Mouse (Mus musculus) heart, embryonic 10.5 days (tissue): ENCODE results near the gene Pip5kl1. TPM values are rescaled to one million over a fixed set of nuclear protein-coding genes. Genes with fewer than 3 reads are reported as not detected.
A peak's percentile ranks its signal among the peaks of the same experiment; 100 is the strongest.

Experiments
- DNase-seq: peaks from one replicate; pipeline ENCODE4 v3.0.0-alpha.2; 2017; ENCODE audit warnings: low spot score
- H3K27ac ChIP-seq: fragments of 300-500 bp; sonication (generic); 2 replicates; pipeline ENCODE4 v1.5.1; 2016; ENCODE audit warnings: mild to moderate bottlenecking
- H3K27me3 ChIP-seq: fragments of 300-500 bp; sonication (generic); 2 replicates; pipeline ENCODE4 v1.6.1; 2016; ENCODE audit warnings: mild to moderate bottlenecking; ENCODE audit not compliant: poor library complexity, insufficient read depth, severe bottlenecking
- H3K36me3 ChIP-seq: fragments of 300-500 bp; sonication (generic); 2 replicates; pipeline ENCODE4 v1.6.1; 2016; ENCODE audit warnings: mild to moderate bottlenecking, moderate library complexity
- H3K4me1 ChIP-seq: fragments of 300-500 bp; sonication (generic); 2 replicates; pipeline ENCODE4 v1.6.1; 2016; ENCODE audit warnings: mild to moderate bottlenecking
- H3K4me3 ChIP-seq: fragments of 300-500 bp; sonication (generic); 2 replicates; pipeline ENCODE4 v1.5.1; 2016; ENCODE audit warnings: mild to moderate bottlenecking, moderate library complexity
- H3K9me3 ChIP-seq: fragments of 300-500 bp; sonication (generic); 2 replicates; pipeline ENCODE4 v1.6.1; 2016; ENCODE audit warnings: mild to moderate bottlenecking, moderate library complexity
- WGBS: fragments of 180-500 bp; shearing (Covaris S2); methylation state at CpG from one replicate; pipeline ENCODE4 v1.1.7; 2016; 5-methylcytosine and 5-hydroxymethylcytosine counted together
- polyA plus RNA-seq: library from polyadenylated mRNA; unstranded; fragments of >200 nt; fragmentation: Nextera tagmentation; extraction: Ambion mirVana; gene quantifications from 2 replicates; pipeline ENCODE4 v1.2.1, GENCODE M21; 2016

Gene Pip5kl1
- polyA plus RNA-seq, 1 experiment from 2014 or later: 1.1 TPM

DNA sequence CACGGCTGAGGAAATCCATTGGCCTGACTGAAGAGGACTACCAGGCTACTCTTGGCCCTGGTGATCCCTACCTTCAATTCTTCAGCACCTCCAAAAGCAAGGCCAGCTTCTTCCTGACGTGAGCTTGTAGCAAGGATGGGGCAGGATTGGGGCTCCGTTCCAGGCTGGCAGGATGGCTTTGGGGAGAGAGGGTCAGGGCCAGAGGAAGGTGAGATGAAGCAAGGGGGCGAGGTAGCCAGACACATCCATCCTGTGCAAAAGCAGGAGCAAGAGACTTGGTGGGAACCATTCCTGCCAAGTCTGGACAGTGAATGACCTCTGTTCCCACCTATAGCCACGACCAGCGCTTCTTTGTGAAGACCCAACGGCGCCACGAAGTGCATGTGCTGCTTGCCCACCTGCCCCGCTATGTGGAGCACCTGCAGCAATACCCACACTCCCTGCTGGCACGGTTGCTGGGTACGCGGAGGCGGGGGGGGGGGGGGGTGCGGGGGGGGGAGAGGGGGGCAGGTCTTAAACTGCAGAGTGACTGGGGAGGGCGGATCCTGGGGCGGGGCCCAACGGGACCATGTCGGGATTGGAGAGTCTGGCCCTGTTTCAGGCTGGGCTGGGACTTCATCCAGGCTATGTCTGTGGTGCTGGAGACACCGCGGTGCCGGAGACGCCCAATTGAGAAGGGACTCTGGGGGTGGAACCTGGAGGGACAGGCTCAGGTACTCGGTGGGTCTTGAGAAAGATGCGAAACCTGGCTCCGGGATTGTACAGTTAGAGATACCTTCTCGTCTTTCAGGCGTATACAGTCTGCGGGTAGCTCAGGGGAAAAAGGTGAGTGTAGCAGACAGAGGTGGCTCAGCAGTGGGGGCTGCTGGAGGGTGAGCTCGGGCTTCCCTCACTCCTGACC is 3.8 kb downstream of the Pip5kl1 start:
- Histone ChIP-seq H3K4me3 (peak overlapping the region; percentile 12; the same call in 1 of the 2 replicates), H3K9me3 (no peaks in the 10 kb centered on the region), H3K27ac (no peak overlapping the region), H3K4me1 (peaks cover 27% of the 10 kb centered on the region), H3K36me3 (peaks cover 3% of the 10 kb centered on the region), H3K27me3 (peaks cover 56% of the 10 kb centered on the region)
- 40% methylated on average over 24 of the region's 30 CpGs for WGBS
- no peak for DNase-seq

DNA sequence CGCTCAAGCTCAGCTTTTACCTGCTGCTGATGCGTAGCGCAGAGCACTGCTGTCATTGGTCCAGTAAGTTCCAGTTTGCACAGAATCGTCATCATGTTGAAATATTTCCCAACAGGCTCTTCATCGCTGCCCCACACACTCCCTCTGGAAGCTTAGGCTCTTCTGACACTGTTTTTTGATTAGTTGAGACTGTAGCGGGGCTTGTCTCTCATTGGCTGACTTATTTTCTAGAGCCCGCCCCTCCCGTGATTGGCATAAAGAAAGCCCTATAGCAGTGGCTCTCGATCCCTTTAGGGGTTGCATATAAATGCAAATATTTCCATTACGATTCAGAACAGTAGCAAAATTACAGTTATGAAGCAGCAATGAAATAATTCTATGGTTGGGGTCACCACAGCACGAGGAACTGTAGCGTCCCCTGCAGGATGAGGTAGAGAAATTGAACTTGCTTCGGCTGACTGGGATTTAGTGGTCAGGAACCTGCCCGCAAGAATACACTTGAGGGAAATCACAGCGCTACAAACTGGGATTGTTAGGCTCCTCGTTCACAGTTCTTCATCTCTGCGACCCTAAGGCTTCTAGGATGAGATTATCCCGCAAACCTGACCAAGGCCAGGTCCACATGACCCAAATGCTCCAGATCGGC is 7.0 kb downstream of the Pip5kl1 start:
- Histone ChIP-seq H3K27me3 (peaks cover 46% of the 10 kb centered on the region), H3K4me3 (peak overlapping the region; percentile 42), H3K4me1 (peaks cover 19% of the 10 kb centered on the region), H3K27ac (no peak overlapping the region), H3K36me3 (no peaks in the 10 kb centered on the region), H3K9me3 (no peaks in the 10 kb centered on the region)
- WGBS: 36% methylated on average over 19 of the region's 19 CpGs
- no peak for DNase-seq

GRCm38 (mm10) chr2:32582830-32583799 is 8.5 kb downstream of the Pip5kl1 start:
- peaks cover 32% of the 10 kb centered on the region for H3K4me1 ChIP-seq
- H3K27me3 ChIP-seq: peaks cover 31% of the 10 kb centered on the region
- DNase-seq: peak; percentile 92
- H3K4me3 ChIP-seq: peak overlapping the region; percentile 49
- no peaks in the 10 kb centered on the region for H3K36me3 ChIP-seq
- WGBS: 11% methylated on average over 37 of the region's 37 CpGs
- H3K9me3 ChIP-seq: no peaks in the 10 kb centered on the region
- peak overlapping the region; percentile 43; the same call in 1 of the 2 replicates for H3K27ac ChIP-seq

DNA sequence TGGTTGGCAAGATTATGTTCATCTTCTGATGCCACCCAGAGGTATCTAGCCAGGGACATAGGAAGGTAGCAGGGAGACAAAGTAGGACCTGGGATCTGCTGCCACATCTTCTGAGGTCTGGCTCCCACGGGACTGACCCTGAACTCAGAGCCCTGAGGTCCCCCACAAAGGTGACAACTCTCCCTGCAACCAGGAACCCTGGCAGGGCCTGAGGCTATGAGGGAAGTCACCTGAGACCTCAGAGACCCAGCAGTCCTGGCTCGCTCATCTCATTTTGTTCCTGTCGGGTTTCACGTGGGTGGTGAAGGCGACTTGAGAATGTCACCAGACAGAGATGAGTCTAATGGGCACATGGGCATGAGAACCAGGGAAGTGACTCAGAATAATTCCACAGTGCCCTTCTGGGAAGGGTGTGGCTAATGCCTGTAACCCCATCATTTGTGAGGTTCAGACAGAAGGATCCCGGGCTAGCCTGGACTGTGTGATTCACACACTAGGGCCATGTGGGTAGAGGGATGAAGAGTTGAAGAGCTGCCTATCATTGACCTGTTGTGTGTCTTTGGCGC is 10.6 kb downstream of the Pip5kl1 start:
- H3K4me3 ChIP-seq: no peak overlapping the region
- WGBS: 83% methylated on average over 7 of the region's 7 CpGs

GRCm38 (mm10) chr2:32586871-32587351 is 12.3 kb downstream of the Pip5kl1 start, which contains the start of gene St6galnac4:
St6galnac4 (plus strand) TSS chr2:32587095.
- Histone ChIP-seq H3K9me3 (no peaks in the 10 kb centered on the region), H3K27me3 (peaks cover 4% of the 10 kb centered on the region; the same call in 1 of the 2 replicates), H3K27ac (peak within 1 kb of the TSS; percentile 85), H3K36me3 (peaks cover 18% of the 10 kb centered on the region), H3K4me3 (peak within 1 kb of the TSS; percentile 64), H3K4me1 (peaks cover 40% of the 10 kb centered on the region)
- DNase-seq: peak; percentile 97
- under 1% methylated on average over 38 of the region's 38 CpGs for WGBS

More for the DNA sequence above, 10.6 kb downstream of the Pip5kl1 start:
- Histone ChIP-seq H3K4me1 (peaks cover 47% of the 10 kb centered on the region), H3K27ac (no peak overlapping the region), H3K9me3 (no peaks in the 10 kb centered on the region), H3K27me3 (peaks cover 10% of the 10 kb centered on the region), H3K36me3 (peaks cover 12% of the 10 kb centered on the region)
- DNase-seq: no peak

DNA sequence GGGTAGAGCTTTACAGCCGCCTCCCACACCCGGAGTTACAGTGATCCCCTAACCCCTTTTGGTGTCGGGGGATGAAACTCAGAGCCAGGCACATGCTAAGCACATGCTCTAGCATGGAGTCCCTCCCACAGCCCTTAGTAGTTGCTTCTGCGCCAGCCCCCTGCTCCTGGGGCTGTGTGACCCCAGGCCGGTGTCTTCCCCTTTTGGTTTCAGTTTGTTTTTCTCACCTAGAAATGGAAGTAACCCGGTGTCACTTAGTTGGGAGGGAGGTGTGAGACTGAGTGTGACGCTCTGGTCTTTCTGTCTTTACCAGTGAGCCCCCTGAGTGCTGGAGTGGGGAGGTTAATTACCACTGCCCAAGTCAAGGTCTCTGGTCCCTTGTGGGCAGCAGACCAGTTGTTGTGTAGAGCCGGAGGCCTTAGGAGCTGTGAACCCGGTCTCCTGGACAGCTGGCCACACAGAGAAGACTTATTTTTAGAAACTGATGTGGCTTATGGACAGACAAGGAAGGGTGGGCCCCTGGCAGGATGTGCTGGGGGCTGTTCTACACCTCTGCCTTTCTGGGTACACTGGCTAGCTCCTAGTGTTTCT is 13.2 kb downstream of the Pip5kl1 start:
- DNase-seq: no peak
- 14% methylated on average over 9 of the region's 9 CpGs for WGBS

GRCm38 (mm10) chr2:32589213-32589795 is 14.7 kb downstream of the Pip5kl1 start:
- DNase-seq: no peak
- Histone ChIP-seq H3K4me1 (peaks cover 33% of the 10 kb centered on the region), H3K27me3 (no peaks in the 10 kb centered on the region), H3K36me3 (peaks cover 36% of the 10 kb centered on the region), H3K9me3 (no peaks in the 10 kb centered on the region), H3K27ac (peak overlapping the region; percentile 24), H3K4me3 (no peak overlapping the region; the same call in 1 of the 2 replicates)
- 63% methylated on average over 11 of the region's 11 CpGs for WGBS

More for the DNA sequence above, 13.2 kb downstream of the Pip5kl1 start:
- no peaks in the 10 kb centered on the region for H3K9me3 ChIP-seq
- H3K27me3 ChIP-seq: no peaks in the 10 kb centered on the region
- H3K36me3 ChIP-seq: peaks cover 25% of the 10 kb centered on the region
- peaks cover 39% of the 10 kb centered on the region for H3K4me1 ChIP-seq
- H3K4me3 ChIP-seq: peak overlapping the region; percentile 64
- H3K27ac ChIP-seq: peak overlapping the region; percentile 85

DNA sequence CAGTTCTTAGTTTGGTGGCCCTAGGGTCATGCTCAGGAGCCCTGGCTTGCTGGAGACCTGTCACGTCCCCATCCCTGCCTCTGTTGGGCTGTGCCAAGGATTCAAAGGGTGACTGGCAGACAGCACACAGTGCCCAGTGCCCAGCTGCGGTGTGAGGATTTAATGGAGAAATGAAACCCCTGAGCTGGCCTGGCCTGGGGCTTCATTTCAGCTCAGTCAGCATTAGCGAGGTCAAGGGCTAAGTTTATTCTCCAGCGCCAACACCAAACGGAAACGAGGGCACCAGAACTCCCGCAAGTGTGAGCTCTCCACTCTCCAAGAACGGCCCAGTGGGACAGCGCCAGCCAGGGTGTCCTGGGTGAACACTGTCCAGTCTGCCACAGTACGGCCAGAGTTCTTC is 15.6 kb downstream of the Pip5kl1 start:
- DNase-seq: no peak
- Histone ChIP-seq H3K4me3 (no peak overlapping the region), H3K36me3 (peaks cover 45% of the 10 kb centered on the region), H3K27me3 (no peaks in the 10 kb centered on the region), H3K27ac (no peak overlapping the region), H3K9me3 (no peaks in the 10 kb centered on the region), H3K4me1 (peaks cover 33% of the 10 kb centered on the region)
- WGBS: 85% methylated on average over 10 of the region's 10 CpGs

DNA sequence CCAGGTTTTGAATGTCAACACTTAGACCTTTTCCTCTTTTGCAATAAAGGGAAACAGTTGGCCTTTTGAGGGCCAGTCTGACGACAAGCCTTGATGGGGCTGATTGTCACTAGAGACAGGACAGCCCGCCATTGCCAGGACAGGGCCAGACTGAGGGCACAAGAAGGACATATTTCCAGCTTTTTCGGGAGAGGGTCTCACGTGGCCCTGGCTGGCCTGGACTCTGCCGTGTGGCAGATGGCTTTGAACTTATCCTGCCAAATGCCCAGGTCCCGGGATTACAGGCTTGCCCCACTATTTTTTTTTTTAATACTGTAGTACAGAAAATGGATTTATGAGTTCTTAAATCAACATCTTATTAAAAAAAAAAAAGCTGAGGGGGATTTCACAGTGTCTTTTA is 16.7 kb downstream of the Pip5kl1 start:
- no peak overlapping the region for H3K4me3 ChIP-seq
- 71% methylated on average over 6 of the region's 6 CpGs for WGBS
- H3K4me1 ChIP-seq: peaks cover 30% of the 10 kb centered on the region
- H3K27me3 ChIP-seq: no peaks in the 10 kb centered on the region
- no peaks in the 10 kb centered on the region for H3K9me3 ChIP-seq
- peaks cover 55% of the 10 kb centered on the region for H3K36me3 ChIP-seq
- H3K27ac ChIP-seq: no peak overlapping the region
- DNase-seq: no peak

GRCm38 (mm10) chr2:32596725-32597124 is 22.1 kb downstream of the Pip5kl1 start:
- peaks cover 65% of the 10 kb centered on the region for H3K36me3 ChIP-seq
- no peak overlapping the region for H3K27ac ChIP-seq
- WGBS: 95% methylated on average over 13 of the region's 13 CpGs

GRCm38 (mm10) chr2:32597248-32597647 is 22.7 kb downstream of the Pip5kl1 start:
- 89% methylated on average over 5 of the region's 5 CpGs for WGBS
- Histone ChIP-seq H3K4me3 (no peak overlapping the region), H3K27ac (no peak overlapping the region), H3K4me1 (peaks cover 15% of the 10 kb centered on the region), H3K36me3 (peaks cover 63% of the 10 kb centered on the region), H3K9me3 (no peaks in the 10 kb centered on the region), H3K27me3 (no peaks in the 10 kb centered on the region)
- no peak for DNase-seq

More at GRCm38 (mm10) chr2:32596725-32597124, 22.1 kb downstream of the Pip5kl1 start:
- no peak for DNase-seq
- H3K27me3 ChIP-seq: no peaks in the 10 kb centered on the region
- H3K4me3 ChIP-seq: no peak overlapping the region
- peaks cover 9% of the 10 kb centered on the region for H3K4me1 ChIP-seq
- H3K9me3 ChIP-seq: no peaks in the 10 kb centered on the region
